Mouse (Mus musculus): ENCODE measurements at regions not wholly inside any gene's neighbourhood (a gene's known extent, or its start where the extent isn't known, plus 50 kb on each side); places are given as distances from the start of the nearest gene placed in this dataset.
A peak's percentile ranks its signal among the peaks of the same experiment; 100 is the strongest.

DNA sequence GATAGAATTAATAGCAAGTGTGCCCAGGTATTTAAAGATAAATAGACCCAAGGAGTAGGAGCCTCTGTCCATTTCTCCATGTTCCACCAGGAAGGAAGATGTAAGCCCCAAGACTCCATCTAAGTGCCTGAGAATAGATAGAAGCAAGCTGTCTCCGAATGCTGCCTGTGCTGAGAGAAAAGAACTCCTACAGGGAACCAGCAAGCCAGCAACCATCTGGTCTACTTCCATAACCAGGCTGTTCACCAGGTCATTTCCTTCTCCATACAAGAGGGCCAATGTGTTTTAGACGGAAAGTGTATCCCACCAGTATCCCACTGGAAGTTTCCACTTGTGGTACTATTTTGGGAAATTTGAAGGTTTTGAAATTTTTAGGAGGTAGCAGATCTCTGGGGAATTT is 418.4 kb upstream of the Camk1g start:
- no peak for DNase-seq

DNA sequence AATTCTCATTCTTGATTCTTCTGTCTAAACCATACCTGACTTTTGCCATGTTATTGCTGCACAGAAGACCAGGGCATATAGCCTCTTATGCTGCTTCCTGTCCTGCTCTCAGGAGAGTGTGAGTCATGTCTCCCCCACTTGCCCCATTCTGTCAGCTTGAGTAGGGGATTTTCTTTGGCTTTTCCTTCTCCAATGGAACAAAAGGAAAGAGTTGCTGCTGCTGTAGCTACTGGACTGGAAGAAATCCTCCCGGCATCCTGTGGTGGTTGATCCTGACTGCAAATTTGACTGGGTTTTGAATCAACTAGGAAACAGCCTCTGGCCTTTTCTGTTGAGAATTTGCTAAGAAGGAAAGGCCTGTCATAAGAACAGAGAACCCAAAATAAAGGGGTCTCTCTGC is 417.3 kb upstream of the Camk1g start:
- DNase-seq: no peak

DNA sequence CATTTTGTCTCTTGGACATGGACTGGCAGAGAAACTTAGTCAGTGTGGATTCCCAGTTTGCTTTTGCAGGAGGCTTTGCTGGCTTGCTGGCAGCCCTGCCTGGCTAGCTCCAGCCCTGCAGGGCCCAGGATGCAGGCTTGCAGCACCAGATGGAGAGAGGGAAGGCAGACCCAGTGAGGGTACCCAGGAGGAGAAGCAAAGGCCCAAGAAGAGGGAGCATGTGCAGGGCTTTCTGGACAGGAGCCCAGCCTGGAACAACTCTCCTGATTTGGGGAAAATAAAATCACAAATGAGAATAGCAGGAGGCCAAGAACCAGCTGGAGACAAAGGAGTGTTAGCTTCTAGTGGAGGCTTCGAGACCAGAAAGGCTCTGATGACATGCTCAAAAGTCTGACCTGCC is 414.9 kb upstream of the Camk1g start:
- DNase-seq: no peak

DNA sequence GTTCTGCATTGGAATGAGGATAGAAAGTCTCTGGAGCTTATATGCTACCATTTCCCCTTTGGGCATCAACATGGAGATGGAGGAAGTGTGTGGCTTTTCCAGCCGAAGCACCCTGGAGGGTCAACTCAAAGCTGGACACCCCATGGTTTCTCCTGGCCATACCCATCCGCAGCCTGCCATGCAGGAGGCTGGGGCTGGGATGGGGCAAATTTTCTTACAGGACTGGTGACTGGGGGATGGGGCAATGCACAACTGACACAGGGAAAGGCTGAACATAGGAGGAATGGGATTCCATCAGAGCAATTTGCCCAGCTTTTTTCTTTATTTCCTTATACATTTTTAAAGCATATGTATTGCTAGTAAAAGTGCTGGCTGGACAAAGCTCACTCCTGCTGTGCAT is 414.4 kb upstream of the Camk1g start:
- no peak for DNase-seq

DNA sequence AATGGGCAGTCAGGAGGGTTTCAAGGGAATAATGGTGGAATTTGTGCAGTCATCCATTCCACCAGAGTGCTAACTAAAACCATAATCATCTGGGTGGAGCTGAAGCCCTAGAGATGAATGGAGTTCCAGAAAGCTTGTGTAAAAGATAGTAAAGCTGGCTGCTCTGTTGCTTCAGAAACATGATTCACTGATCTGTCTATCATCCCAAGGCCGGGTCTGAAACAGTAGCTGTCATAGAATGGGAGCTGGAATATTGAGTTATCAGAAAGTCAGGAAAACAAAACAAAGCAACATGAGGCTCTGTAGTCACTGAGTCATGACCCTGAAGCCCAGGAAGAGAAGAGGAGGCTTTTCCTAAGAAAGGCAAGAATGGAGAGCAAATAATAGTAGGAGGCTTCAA is 408.1 kb upstream of the Camk1g start:
- DNase-seq: no peak

DNA sequence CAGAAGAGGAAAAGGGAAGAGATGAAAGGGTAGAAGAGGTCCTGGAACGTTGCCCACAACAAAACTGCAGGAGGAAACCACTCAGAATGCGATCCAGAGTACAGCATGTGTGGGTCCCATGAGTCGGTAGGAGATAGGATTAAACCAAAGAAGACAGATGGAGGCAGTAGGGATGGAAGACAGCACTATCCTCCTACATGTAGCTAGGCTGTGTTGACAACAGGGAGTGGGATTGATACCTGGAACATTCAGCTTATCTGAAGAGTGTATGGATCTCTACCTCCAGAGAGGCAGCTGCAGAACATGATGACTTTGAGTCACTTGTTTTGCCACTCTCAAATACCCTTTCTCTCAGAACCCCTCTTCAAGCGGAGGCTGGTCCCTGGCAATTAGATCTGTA is 399.4 kb upstream of the Camk1g start:
- DNase-seq: no peak

DNA sequence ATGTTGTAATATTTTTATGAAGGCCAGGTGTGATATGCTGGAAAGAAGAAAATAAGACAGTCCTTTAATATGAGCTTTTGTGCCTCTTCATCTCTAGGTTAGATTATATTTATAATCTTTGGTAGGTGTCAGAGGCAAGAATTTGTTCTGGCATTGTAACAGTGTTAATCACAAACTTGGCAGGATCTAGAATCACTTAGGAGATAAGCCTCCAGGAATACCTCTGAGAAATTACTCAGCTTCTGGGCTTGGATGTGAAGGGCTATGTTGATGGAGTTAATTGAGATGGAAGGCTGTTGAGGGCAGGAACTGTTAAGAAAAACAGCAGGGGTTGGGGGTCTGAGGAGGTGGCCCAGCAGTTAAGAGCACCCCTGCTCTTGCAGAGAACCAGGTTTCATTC is 394.0 kb upstream of the Camk1g start:
- no peak for DNase-seq

DNA sequence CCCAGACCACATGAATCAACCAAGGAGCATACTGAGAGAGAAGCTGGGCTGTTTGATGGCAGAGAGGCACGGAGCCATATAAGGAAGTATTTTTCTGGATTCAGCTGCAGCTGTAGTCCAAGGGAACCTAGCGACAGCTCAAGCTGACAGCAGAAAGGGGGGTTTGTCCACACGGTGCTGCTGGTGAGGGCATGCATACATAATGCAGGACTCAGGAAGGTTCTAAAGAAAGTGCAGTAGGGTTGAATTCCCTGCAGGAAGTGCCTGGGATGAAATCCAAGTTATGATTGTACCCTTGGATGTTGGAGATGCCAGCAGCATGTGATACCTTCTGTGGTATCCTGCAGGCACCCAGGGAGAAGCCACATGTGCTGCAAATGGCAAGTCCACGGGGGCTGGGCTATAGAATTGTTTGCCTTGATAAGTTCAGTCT is 381.7 kb upstream of the Camk1g start:
- no peak for DNase-seq

DNA sequence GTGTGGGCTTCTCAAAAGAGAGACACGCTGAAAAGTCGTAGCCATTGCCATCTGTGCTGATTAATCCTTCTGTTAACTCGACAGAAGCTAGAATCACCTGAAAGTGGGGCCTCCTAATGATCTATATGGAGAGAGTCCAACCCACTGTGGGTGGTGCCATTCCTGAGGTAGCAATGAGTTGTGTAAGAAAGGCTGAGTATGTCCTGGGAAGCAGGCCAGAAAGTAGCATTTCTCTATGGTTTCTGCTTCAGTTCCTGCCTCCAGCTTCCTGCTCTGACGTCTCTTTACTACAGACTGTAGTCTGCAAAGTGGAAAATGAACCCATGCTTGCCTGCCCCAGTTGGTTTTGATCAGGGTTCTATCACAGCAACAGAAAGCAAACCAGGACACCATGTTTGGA is 380.8 kb upstream of the Camk1g start:
- DNase-seq: no peak

DNA sequence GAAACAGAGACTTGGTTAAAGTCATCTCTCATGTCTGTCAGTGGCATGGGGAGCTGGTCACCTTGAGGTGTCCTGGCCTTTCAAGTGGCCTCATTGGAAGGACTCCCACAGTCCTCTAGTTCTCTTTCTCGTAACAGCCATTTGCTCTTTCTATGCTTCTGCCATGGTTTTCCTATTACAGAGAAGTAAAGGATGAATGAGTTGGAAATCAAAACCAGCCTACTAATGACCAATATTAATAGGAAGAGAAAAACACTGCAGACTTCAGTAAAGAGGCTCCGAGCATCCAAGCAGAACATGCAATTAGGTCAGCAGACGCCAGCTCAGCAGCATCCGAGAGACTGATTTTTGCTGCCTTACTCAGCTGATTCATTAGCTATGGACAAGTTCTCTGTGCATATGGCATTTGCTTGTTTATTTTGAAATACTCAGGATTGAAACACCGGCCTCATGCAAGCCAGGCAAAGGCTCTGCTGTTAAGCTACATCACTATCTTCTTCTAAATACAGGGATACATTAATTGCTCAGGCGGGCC is 377.4 kb upstream of the Camk1g start:
- no peak for DNase-seq

DNA sequence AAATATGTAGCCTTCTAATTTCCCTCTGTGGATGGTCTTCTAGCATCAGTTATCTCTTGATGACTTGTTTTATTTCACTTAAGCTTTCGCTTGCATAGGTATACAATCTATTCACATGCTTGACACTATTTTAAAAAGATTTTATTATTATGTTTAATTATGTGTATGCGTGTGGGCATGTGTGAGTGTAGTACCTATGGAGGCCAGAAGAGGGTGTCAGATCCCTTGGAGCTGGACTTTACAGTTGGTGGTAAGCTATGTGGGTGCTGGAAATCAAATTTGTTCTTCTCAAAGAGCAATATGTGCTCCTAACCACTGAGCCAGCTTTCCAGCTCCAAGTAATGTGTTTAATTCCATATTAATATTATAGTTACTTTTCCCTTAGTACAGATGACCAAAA is 372.6 kb upstream of the Camk1g start:
- no peak for DNase-seq

DNA sequence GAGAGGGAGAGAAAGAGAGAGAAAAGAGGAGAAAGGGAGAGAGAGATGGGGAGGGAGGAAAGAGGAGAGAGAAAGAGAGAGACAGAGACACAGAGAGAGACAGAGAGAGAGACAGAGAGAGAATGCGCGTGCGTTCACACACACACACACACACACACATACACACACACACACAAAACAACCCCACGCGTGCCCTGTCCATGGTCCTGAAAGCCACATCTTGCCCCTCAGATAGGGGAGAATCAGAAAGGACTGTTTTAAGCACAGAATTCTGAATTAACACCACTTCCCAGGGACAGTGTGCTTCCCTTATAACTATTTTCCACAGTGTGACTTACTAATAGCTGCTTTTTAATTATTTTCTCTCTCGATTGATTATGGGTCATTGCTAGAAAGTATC is 368.7 kb upstream of the Camk1g start:
- peak; percentile 23 for DNase-seq

DNA sequence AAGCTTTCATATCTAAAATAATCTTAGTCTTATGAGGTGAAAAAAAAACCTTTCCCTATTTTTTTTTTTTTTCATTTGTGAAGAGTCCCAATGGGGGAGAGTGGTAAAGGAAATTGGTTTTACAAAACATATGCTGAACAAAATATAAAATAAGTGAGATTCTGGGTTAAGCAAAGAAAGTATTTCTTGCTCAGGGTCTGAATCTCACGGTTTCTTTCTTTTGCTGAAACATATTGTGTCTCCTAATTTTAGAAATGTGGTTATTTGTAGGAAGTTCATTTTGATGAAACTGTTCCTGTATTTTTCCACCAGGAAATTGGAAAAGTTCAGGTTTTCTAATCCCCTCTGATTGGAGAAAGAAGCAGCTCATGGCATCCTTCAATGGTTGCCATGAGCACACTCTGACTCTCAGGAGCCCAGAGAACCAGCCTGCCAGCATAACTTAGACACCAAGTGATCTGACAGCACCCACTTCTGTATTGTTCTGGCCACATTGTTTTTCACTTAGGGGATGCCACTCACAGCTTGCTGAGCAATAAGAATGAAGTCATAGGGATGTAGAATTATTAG is 365.9 kb upstream of the Camk1g start:
- no peak for DNase-seq

DNA sequence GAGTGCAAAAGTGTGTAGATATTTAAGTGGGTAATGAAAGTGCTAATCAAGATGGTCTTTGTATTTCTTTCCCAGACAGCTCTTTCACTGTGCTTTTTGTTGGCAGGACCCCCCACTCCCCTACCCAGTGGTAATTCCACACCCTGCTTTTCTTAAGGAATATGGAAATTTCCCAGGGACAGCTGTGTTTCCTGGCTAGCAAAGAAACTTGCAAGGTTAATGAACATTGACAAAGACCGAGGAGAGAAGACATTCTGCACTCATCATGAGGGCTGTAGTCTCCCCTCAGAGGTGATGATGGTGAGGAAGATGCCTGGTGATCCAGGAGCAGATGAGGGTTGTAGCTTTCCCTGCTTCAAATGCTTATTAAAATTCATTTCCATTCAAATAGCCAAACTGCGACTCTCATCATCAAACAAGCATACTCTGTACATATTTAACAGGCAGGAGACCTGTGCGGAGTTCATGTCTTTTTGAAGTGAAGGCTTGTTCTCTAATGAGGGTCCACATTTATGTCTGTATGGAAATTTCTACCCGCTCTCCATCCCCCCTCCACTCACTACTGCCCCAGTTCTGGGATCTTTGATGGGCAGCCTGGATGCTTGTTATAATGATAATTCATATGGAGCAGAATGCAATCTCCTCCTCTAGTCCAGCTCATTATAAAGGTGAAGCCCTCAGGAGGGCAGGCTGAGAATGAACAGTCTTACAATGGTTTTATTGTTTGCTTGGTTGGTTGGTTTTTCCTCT is 364.1 kb upstream of the Camk1g start:
- no peak for DNase-seq

DNA sequence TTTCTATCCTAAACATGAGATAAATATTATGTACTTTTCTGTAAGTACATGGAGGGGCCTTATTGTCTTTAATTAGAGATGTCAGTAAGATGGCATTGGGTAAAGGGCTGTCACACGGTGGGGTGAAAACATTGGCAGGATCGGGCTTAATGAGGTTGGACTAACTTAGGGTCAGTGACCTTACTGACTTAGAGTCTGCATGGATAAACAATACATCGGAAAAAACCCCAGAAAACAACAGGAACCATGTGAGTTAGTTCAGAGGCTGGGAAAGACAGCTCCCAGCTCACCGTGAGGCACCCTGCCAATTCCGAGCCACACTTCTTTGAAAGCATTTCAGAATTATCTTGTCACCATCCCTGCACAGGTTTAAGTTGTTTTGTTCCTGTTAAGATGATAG is 363.3 kb upstream of the Camk1g start:
- DNase-seq: no peak

DNA sequence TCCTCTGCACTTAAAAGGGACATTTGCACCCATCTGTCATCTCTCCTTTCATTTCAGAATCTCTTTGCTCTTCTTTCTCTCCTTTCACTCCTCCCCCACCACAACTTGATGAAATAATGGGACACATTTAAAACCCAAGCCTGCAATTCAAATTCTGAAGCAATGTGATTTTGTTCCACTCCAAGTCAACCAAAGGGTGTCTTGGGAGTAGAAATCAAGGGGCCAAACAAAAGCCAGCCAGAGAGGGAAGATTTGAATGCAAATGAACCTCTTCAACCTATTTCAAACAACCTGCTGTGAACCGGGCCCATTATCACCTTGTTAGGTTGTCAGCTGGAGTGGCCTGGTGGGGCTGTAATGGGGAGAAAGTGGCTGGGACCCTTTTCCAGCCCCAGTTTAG is 362.0 kb upstream of the Camk1g start:
- DNase-seq: no peak

DNA sequence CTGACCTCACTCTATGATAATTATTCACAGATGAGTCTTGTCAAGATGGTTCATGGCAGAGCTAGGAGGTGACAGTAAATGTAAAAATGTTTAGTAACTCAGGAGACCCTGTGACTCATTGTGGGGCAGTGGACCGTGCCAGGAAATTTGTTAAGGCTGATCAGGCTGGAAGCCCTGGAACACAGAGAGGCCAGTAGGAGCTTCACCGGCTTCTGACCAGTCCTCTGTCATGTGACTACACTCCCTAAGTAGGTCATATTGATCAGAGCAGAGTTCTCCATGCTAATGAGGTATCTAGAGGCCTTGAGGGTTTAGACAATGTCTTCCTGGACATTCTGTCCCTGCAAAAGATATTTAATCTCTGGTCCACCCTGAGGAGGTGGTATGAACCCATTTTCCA is 351.8 kb upstream of the Camk1g start:
- DNase-seq: peak; percentile 4

DNA sequence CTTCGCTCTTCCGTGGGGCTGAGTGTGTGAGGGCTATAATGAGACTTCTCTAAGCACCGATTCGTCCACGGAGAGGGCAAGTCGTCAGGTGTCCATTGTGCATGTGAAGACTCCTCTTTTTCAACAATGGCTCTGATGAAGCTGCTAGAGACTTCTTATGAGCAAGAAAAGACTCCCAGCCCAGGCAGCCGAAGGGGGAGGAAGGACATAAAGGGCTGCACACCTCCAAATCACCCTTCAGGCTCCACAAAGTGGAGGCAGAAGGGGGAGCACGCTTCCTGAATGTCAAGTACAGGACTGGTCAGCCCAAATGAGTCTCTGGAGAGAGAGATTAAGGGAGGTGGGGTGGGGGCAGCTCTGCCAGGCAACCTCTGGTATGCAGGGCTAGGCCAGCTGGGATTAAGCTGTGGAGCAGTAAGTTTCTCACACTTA is 350.3 kb upstream of the Camk1g start:
- no peak for DNase-seq

DNA sequence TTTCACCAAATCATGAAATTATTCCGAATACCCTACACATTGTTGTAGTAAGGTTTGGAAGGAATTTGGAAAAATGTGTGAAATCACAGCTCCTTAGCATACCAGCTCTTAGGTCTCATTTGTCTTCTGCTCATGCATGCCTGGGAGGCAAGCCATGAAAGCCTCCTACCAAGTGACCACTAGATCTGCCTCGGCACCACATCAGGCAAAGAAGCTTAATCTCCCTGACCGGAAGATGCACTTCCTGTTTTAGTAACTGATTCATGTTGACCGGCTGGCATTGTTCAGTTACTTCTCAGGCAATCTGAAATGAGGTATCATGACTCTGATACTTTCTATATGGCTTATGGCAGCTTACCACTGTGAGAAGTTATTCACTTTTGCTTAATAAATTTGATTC is 345.2 kb upstream of the Camk1g start:
- no peak for DNase-seq

DNA sequence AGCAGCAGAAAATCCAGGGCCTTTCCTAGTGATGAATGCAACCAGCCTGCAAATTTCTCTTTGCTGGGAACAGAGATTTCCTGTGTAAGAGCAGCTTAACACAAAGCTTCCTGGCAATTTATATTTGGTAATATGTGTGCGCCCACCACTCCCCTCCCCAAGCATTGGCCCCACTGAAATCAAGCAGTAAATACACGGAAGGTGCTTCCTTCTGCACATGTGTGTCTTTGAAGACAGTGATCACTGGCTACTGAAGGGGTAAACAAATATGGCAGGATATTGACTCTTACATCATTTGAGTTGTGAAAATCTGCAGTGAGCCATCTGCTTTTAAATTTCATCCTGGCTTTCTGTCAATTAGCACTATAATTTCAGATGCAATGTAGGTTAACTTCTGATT is 344.5 kb upstream of the Camk1g start:
- DNase-seq: no peak

DNA sequence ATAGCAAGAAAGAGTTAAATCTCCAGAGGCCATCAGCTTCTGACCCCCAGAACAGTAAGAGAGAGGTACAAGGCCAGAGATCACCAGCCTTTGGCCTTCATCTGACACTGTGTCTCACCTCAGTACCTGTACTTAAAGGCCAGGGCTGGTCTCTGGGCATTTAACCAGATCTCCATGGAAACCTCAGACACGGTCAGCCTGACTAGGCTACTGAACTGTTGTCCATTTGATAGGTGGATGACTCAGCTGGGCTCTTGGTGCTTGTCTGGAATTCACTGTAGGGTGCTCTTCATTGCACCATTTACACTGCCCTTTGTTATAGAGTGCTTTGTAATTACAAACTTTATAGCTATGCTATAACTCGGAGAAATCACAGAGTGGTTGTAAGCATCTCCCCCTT is 335.1 kb upstream of the Camk1g start:
- DNase-seq: peak; percentile 43

DNA sequence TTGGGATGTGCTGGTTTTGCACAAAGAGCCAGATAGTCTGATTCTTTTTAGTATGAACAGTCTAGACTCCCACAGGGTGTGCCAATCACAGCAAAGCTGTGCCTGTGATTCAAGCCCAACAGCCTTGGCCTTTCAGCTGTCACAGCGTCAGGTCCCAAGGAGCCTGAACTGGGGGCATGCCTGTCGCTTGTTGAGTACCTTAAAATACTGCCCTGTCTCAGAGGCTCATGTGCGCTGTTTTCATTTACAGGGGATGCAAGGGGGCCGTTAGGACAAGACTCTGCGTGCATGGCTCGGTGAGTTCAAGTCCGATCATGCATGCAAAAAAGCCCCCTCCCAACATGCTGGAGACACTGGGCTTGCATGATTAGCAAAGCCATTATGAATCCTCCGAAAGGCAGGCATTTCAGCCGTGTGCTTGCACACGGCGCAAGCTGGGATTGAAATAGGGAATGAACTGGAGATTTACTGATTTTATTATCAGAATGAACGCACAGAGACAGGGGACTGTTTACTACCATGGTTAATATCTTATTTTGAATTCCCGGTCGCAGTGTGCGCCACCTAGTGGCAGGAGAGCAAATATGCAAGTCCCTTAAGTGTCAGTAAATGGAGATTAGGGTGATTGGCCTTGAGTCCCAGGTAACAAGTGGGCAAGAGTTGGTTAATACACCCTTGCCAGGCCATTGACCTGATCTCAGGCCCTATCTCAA is 332.8 kb upstream of the Camk1g start:
- DNase-seq: peak; percentile 57

DNA sequence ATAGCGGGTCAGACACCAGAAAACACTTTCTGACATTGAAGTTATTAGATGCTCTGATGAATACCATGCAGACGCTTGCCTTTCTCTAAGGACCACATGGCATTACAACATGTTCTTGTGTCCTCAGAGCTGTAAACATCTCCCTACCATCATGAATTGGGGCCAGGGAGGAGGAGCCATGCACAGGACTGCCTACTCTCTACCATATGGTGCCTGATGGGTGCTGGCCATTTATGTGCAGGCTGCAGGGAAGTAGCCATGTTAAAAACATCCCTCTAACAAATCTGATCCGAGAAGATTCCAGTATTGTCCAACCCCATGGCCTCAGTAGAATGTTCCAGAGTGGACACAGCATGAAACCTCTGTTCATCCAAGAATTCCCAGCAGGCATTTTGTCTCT is 330.1 kb upstream of the Camk1g start:
- no peak for DNase-seq

All from adrenal gland, postnatal 25 days (tissue).